Mouse (Mus musculus) lung, postnatal 0 days (tissue): Measurements from ENCODE around the gene Cfap61.

Experiments used
- CTCF ChIP-seq: IDR thresholded peaks from 2 replicates; pipeline ENCODE4 v1.5.1; 2016; ENCODE audit warnings: antibody characterized with exemption, mild to moderate bottlenecking
- EP300 ChIP-seq: IDR thresholded peaks from 2 replicates; pipeline ENCODE4 v1.6.1; 2016; ENCODE audit warnings: antibody characterized with exemption, mild to moderate bottlenecking, control low read depth

- TF ChIP-seq CTCF (no peak), EP300 (no peak)
Measured at GRCm38 (mm10) chr2:146258736-146259469, 324.3 kb downstream of the Cfap61 start.
